Mouse (Mus musculus) mesoderm, embryonic 11.5 days (tissue): Measurements from ENCODE around the gene Tln2.

Experiments used
- DNase-seq: peaks from one replicate; pipeline ENCODE4 v3.0.0-alpha.2; 2012; ENCODE audit warnings: low read depth, low spot score

Gene Tln2

GRCm38 (mm10) chr9:67559603-67560002 lies at the start of gene Tln2:
Gene Tln2 (minus strand): TSS chr9:67559703.
- DNase-seq, result no peak

- no peak for DNase-seq
Observed at GRCm38 (mm10) chr9:67609226-67609625, 49.7 kb upstream of the Tln2 start.

DNA sequence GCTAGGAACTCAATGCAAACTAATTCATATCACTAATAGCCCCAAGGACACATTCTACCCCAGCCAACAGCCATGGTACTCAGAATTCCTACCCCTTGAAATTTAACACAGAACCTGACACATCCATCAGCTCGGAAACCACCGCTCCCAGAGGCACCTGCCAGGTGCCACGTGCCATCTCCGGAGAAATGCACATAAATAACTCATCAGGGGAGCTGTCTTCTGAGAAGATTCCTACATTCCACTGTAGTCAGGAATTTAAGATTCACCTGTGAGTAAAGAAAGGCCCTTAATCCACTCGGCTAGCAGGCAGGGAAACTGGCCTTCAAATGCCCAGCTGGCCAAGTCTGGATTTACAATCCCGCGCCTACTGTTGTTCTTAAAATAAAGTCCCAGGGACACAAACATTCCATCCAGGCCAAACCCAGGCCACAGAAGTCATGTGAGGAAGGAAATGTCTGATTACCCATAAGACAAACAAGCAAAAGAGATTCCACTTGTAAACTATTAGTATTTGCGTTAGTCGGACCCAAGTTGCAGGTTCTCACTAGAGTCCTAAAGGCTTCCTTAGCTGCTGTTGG lies 48.4 kb upstream of the Tln2 start:
- DNase-seq, result peak; percentile 52

DNA sequence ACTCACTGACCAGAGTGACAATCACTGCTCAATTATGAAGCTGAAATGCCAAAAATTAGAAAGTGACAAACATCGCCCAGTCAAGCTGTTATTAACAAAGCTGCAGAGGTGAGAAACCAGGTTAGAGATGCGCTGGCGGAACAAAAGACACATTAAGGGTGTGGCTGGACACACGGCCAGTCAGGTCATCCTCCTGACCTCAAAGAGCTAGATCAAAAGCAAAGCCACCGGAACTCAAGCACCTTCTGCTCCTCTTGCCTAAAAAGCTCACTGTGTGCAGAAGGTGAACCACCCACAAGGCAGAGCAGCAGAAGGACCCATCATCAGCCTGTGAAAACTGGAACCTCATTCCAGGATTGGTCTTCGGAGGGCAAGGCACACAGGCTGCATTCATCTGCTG lies 47.8 kb upstream of the Tln2 start:
- DNase-seq, result no peak

- DNase-seq, result no peak
Observed at GRCm38 (mm10) chr9:67605867-67606435, 46.4 kb upstream of the Tln2 start.

- no peak for DNase-seq
Observed at GRCm38 (mm10) chr9:67604940-67605339, 45.4 kb upstream of the Tln2 start.

- DNase-seq, result no peak
Observed at GRCm38 (mm10) chr9:67602347-67602746, 42.8 kb upstream of the Tln2 start.

GRCm38 (mm10) chr9:67595221-67595620 lies 35.7 kb upstream of the Tln2 start:
- no peak for DNase-seq

- no peak for DNase-seq
Observed at GRCm38 (mm10) chr9:67593469-67594141, 34.1 kb upstream of the Tln2 start.

GRCm38 (mm10) chr9:67592726-67593125 lies 33.2 kb upstream of the Tln2 start:
- no peak for DNase-seq

GRCm38 (mm10) chr9:67587111-67587510 lies 27.6 kb upstream of the Tln2 start:
- DNase-seq, result no peak

GRCm38 (mm10) chr9:67586489-67586888 lies 27.0 kb upstream of the Tln2 start:
- no peak for DNase-seq

GRCm38 (mm10) chr9:67584871-67585270 lies 25.4 kb upstream of the Tln2 start:
- no peak for DNase-seq

- no peak for DNase-seq
Observed at GRCm38 (mm10) chr9:67581581-67582280, 22.2 kb upstream of the Tln2 start.

GRCm38 (mm10) chr9:67579541-67579940 lies 20.0 kb upstream of the Tln2 start:
- DNase-seq, result no peak

- no peak for DNase-seq
Observed at GRCm38 (mm10) chr9:67574721-67575248, 15.3 kb upstream of the Tln2 start.

- no peak for DNase-seq
Observed at GRCm38 (mm10) chr9:67573683-67573979, 14.1 kb upstream of the Tln2 start.

DNA sequence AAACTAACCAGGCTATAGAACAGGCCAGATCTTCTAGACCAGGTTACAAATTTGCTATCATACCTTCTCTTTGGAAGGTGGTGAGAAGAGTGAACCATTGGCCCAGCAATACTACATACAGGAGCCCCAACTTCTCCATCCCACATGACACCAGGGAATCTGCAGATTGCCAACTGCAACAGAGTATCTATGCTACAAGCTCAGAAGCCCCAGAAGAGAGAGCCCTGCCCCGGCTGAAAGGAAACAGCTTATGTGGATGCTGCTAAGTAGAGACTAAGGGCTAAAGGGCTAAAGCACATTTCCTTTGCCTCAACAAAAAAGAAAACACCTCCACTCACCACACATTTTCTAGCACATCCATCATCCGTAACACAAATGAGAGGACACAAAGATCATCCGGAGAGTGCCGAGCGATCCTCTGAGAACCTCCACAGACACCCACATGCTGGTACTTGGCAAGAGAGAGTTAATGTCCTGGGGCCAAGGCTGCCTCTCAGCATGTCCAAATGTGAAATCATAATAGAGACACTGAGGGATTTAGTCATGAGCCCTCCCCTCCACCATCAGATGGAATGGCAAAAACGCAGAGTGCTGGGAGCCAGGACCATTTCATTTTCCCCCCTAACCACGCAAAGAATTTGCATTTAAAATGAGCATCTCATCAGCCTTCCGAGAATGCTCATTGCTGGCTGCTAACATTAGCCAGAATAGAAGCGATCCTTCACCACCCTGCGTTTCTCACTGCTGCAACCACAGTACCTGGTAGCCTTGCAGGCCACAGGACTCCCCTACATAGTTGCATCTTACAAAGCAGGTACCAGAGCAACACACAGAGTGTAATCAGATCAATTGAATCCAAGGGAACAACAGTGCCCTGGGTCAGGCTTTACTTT lies 13.5 kb upstream of the Tln2 start:
- DNase-seq, result peak; percentile 41

- DNase-seq, result no peak
Observed at GRCm38 (mm10) chr9:67565801-67566258, 6.3 kb upstream of the Tln2 start.

- DNase-seq, result no peak
Observed at GRCm38 (mm10) chr9:67549811-67550501, 9.5 kb downstream of the Tln2 start.

- DNase-seq, result peak; percentile 56
Observed at GRCm38 (mm10) chr9:67549332-67549731, 10.2 kb downstream of the Tln2 start.
